Mouse (Mus musculus): ENCODE results near the gene Yod1.

The Yod1 gene

DNA sequence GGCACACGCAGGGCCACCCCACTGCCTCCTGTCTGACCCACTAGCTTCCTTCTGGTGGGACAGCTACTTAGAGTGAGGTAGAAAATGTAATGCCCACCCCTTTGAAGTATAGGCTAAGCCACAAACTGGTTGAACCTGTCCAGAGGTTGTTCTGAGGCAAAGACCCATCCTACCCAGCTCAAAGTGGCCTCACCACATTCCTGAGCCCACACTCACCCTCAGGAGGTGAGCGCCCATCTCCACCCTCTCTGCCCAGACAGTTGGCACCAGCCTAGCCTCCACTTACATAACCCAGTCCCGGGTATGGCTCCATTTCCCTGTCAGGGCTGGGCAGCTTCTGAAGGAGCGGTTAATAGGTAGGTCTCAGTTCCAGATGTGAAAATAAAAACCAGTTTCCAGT lies 53.4 kb downstream of the Yod1 start:
- DNase-seq (ENCODE audit: low spot score): no peak

- no peak for DNase-seq (ENCODE audit: low spot score)
These were observed 53.9 kb downstream of the Yod1 start for GRCm38 (mm10) chr1:130770981-130771494.

Data from ovary, postnatal 10 days (tissue).